Mouse (Mus musculus) neural tube, embryonic 15.5 days (tissue): ENCODE measurements around the gene Ctnnd2. TPM values are rescaled to one million over a fixed set of nuclear protein-coding genes. Genes with fewer than 3 reads are reported as not detected.
A peak's percentile ranks its signal among the peaks of the same experiment; 100 is the strongest.

Experiments used
- ATAC-seq: fragments of 200-750 bp; cut with Nextera tagmentation; 2 replicates; pipeline ENCODE4 v1.8.0; 2017; ENCODE audit warnings: mild to moderate bottlenecking, moderate TSS enrichment, moderate library complexity; ENCODE audit not compliant: low FRiP score
- H3K27ac ChIP-seq: fragments of 300-500 bp; sonication (generic); replicated peaks from 2 replicates; pipeline ENCODE4 v1.5.1; 2015; ENCODE audit warnings: mild to moderate bottlenecking, inconsistent platforms
- H3K27me3 ChIP-seq: fragments of 300-500 bp; sonication (generic); replicated peaks from 2 replicates; pipeline ENCODE4 v1.6.1; 2015; ENCODE audit warnings: inconsistent platforms
- H3K36me3 ChIP-seq: fragments of 300-500 bp; sonication (generic); 2 replicates; pipeline ENCODE4 v1.6.1; 2015; ENCODE audit warnings: inconsistent platforms
- H3K4me1 ChIP-seq: fragments of 300-500 bp; sonication (generic); 2 replicates; pipeline ENCODE4 v1.6.1; 2015; ENCODE audit warnings: inconsistent platforms
- H3K4me2 ChIP-seq: fragments of 300-500 bp; sonication (generic); 2 replicates; pipeline ENCODE4 v1.6.1; 2015; ENCODE audit warnings: inconsistent platforms, mild to moderate bottlenecking, moderate library complexity
- H3K4me3 ChIP-seq: fragments of 300-500 bp; sonication (generic); replicated peaks from 2 replicates; pipeline ENCODE4 v1.5.1; 2015; ENCODE audit warnings: mild to moderate bottlenecking, inconsistent platforms
- H3K9ac ChIP-seq: fragments of 300-500 bp; sonication (generic); replicated peaks from 2 replicates; pipeline ENCODE4 v1.6.1; 2015; ENCODE audit warnings: mild to moderate bottlenecking, inconsistent platforms
- H3K9me3 ChIP-seq: fragments of 300-500 bp; sonication (generic); replicated peaks from 2 replicates; pipeline ENCODE4 v1.6.1; 2016; ENCODE audit warnings: inconsistent platforms
- WGBS: fragments of 180-500 bp; shearing (Covaris S2); methylation state at CpG from one replicate; pipeline ENCODE4 v1.1.7; 2015; ENCODE audit warnings: mixed read lengths; 5-methylcytosine and 5-hydroxymethylcytosine counted together
- polyA plus RNA-seq: library from polyadenylated mRNA; unstranded; fragments of >200 nt; fragmentation: Nextera tagmentation; extraction: Ambion mirVana; gene quantifications from 2 replicates; pipeline ENCODE4 v1.2.1, GENCODE M21; 2015

Gene Ctnnd2
- polyA plus RNA-seq, 1 experiment from 2014 or later: 67.4 TPM

- peaks cover 9% of the 10 kb centered on the region; the same call in 1 of the 2 replicates for H3K4me1 ChIP-seq
- no peak overlapping the region for H3K9ac ChIP-seq
- ATAC-seq: no peak
- no peak overlapping the region for H3K4me3 ChIP-seq
- no peaks in the 10 kb centered on the region for H3K36me3 ChIP-seq
- no peak overlapping the region for H3K4me2 ChIP-seq
- H3K27me3 ChIP-seq: no peaks in the 10 kb centered on the region
- no peaks in the 10 kb centered on the region for H3K9me3 ChIP-seq
- WGBS: 76% methylated on average over 2 of the region's 2 CpGs
- H3K27ac ChIP-seq: no peak overlapping the region
Observed at GRCm38 (mm10) chr15:30757991-30758390, 585.6 kb downstream of the Ctnnd2 start.

GRCm38 (mm10) chr15:30762211-30762610 is 589.8 kb downstream of the Ctnnd2 start:
- Histone ChIP-seq H3K4me2 (no peak overlapping the region), H3K27me3 (no peaks in the 10 kb centered on the region), H3K4me3 (no peak overlapping the region), H3K36me3 (no peaks in the 10 kb centered on the region), H3K4me1 (peaks cover 12% of the 10 kb centered on the region; the same call in 1 of the 2 replicates), H3K9ac (no peak overlapping the region), H3K9me3 (no peaks in the 10 kb centered on the region), H3K27ac (peak overlapping the region; percentile 48)
- WGBS: 41% methylated on average over 5 of the region's 5 CpGs
- ATAC-seq: 0 out of 2 replicates have a peak, but pooled peaks have one; percentile 39

GRCm38 (mm10) chr15:30762695-30763285 is 590.4 kb downstream of the Ctnnd2 start:
- H3K4me2 ChIP-seq: no peak overlapping the region
- no peak overlapping the region for H3K9ac ChIP-seq
- WGBS: 91% methylated on average over 1 of the region's 1 CpGs
- H3K4me1 ChIP-seq: peaks cover 12% of the 10 kb centered on the region; the same call in 1 of the 2 replicates
- no peaks in the 10 kb centered on the region for H3K9me3 ChIP-seq
- no peak; the same call in 1 of the 2 replicates for ATAC-seq
- H3K27ac ChIP-seq: peak overlapping the region; percentile 48
- no peak overlapping the region for H3K4me3 ChIP-seq
- no peaks in the 10 kb centered on the region for H3K27me3 ChIP-seq
- H3K36me3 ChIP-seq: no peaks in the 10 kb centered on the region

- ATAC-seq: no peak
Observed at GRCm38 (mm10) chr15:30776931-30777330, 604.5 kb downstream of the Ctnnd2 start.

DNA sequence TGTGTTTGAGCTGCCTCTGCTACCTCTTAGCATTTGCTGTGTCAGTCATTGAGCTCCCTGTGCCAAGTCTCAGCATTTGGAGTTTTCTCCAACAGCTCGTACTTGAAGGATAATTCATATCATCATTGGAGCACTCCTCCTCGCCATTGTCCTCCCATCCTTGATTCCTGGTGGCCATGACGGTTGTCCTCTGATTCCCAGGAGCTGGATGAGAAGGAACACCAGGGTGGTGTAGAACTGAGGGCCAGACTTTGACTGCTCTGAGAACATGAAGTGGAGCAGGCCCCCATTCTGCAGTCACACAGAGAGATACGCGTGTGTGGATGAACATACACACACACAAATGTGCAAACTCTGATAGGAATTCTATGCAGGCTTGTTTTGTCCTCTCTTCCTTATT is 605.4 kb downstream of the Ctnnd2 start:
- H3K27ac ChIP-seq: no peak overlapping the region
- no peak overlapping the region for H3K9ac ChIP-seq
- WGBS: 91% methylated on average over 5 of the region's 5 CpGs
- no peak for ATAC-seq
- no peaks in the 10 kb centered on the region for H3K36me3 ChIP-seq
- no peak overlapping the region for H3K4me3 ChIP-seq
- H3K4me1 ChIP-seq: peaks cover 8% of the 10 kb centered on the region; the same call in 1 of the 2 replicates
- no peaks in the 10 kb centered on the region for H3K9me3 ChIP-seq
- no peaks in the 10 kb centered on the region for H3K27me3 ChIP-seq
- no peak overlapping the region for H3K4me2 ChIP-seq

More at GRCm38 (mm10) chr15:30776931-30777330, 604.5 kb downstream of the Ctnnd2 start:
- H3K27ac ChIP-seq: no peak overlapping the region
- H3K36me3 ChIP-seq: no peaks in the 10 kb centered on the region
- H3K9ac ChIP-seq: no peak overlapping the region
- H3K4me2 ChIP-seq: no peak overlapping the region
- no peaks in the 10 kb centered on the region for H3K27me3 ChIP-seq
- peaks cover 8% of the 10 kb centered on the region; the same call in 1 of the 2 replicates for H3K4me1 ChIP-seq
- 84% methylated on average over 7 of the region's 7 CpGs for WGBS
- H3K4me3 ChIP-seq: no peak overlapping the region
- no peaks in the 10 kb centered on the region for H3K9me3 ChIP-seq

- no peak overlapping the region for H3K4me2 ChIP-seq
- whole genome bisulfite sequencing: 82% methylated on average over 1 of the region's 1 CpGs
Observed at GRCm38 (mm10) chr15:30779903-30780302, 607.5 kb downstream of the Ctnnd2 start.

DNA sequence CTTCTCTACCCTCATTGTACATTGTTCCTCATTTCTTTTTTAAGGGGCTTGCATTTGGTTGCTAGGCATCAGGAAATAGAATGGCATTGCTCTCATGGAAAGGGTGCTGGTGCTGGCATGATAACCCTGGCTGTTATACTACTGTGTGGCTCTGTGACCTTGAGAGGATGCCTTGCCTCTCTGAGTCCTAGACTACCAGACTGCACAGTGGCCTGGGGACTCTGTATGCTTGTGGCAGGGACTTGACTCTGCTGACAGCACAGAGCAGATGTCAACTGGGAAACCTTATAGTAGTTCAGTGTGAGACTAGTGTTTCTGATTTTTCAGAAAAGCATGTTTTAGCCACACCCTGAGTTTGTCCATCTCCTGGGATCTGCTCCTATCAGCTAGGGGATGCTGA is 608.6 kb downstream of the Ctnnd2 start:
- no peak overlapping the region for H3K27ac ChIP-seq
- H3K9ac ChIP-seq: no peak overlapping the region
- H3K36me3 ChIP-seq: no peaks in the 10 kb centered on the region
- ATAC-seq: peak; percentile 26; the same call in 1 of the 2 replicates
- peaks cover 5% of the 10 kb centered on the region; the same call in 1 of the 2 replicates for H3K4me1 ChIP-seq
- H3K4me3 ChIP-seq: no peak overlapping the region
- no peaks in the 10 kb centered on the region for H3K9me3 ChIP-seq
- no peaks in the 10 kb centered on the region for H3K27me3 ChIP-seq
- no peak overlapping the region for H3K4me2 ChIP-seq

More at GRCm38 (mm10) chr15:30779903-30780302, 607.5 kb downstream of the Ctnnd2 start:
- no peak overlapping the region for H3K9ac ChIP-seq
- no peaks in the 10 kb centered on the region for H3K9me3 ChIP-seq
- no peaks in the 10 kb centered on the region for H3K36me3 ChIP-seq
- peaks cover 5% of the 10 kb centered on the region; the same call in 1 of the 2 replicates for H3K4me1 ChIP-seq
- H3K27ac ChIP-seq: no peak overlapping the region
- no peaks in the 10 kb centered on the region for H3K27me3 ChIP-seq
- ATAC-seq: no peak
- H3K4me3 ChIP-seq: no peak overlapping the region

DNA sequence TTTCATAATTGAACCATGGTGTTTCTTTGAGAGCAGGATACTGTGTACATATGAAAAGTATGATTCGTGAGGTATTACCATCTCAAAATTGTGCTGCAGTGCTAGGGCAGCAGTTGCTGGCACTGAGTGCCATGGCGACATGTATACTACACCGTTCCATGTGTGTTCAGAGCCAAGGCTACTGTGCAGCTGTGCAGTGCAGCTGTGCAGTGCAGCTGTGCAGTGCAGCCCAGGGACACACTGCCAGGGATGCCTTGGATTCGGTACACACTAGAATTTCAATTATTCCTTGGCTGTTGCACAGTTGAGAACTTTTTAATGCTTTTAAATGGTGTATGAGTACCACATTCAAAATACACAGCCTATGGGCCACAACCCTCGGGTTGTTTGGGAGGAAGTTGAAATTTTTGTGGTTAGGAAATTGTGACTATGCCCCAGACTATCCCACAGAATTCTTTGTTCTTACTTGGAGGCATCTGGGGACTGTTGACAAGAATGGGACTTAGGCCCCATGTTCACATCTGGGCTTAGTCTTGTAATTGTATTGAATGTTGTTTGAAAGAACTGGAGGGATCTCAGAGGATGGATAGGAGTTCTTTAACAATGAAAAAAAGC is 613.4 kb downstream of the Ctnnd2 start:
- ATAC-seq: no peak; the same call in 1 of the 2 replicates
- Histone ChIP-seq H3K27me3 (no peaks in the 10 kb centered on the region), H3K4me1 (peaks cover 5% of the 10 kb centered on the region; the same call in 1 of the 2 replicates), H3K36me3 (no peaks in the 10 kb centered on the region), H3K4me2 (no peak overlapping the region), H3K27ac (no peak overlapping the region), H3K9ac (no peak overlapping the region), H3K4me3 (no peak overlapping the region), H3K9me3 (no peaks in the 10 kb centered on the region)
- 84% methylated on average over 5 of the region's 5 CpGs for WGBS

DNA sequence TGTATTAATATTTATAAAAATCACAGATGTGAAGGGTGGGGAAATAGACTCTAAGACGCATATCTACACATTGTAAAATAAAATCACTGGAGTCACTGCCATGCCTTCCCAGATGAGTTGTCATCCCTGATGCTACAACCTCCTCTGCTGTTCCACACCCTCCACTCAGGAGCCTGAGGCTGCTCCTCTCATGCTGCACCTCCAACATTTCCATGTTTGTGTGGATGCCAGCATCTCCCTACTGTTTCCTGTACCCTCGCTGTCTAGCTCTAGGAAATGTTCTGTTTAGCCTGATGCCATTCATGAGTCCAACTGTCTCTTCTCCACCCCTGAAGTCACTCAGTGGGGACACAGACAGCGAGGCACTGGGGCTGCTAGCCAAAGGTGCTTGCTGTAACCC is 620.9 kb downstream of the Ctnnd2 start:
- Histone ChIP-seq H3K9me3 (no peaks in the 10 kb centered on the region), H3K4me1 (no peaks in the 10 kb centered on the region), H3K4me3 (no peak overlapping the region), H3K27ac (no peak overlapping the region), H3K36me3 (no peaks in the 10 kb centered on the region), H3K27me3 (no peaks in the 10 kb centered on the region), H3K4me2 (no peak overlapping the region), H3K9ac (no peak overlapping the region)
- no peak for ATAC-seq
- WGBS: 88% methylated on average over 3 of the region's 3 CpGs

- Histone ChIP-seq H3K36me3 (no peaks in the 10 kb centered on the region), H3K27me3 (no peaks in the 10 kb centered on the region), H3K9me3 (no peaks in the 10 kb centered on the region), H3K4me3 (no peak overlapping the region), H3K4me1 (no peaks in the 10 kb centered on the region), H3K4me2 (no peak overlapping the region), H3K9ac (no peak overlapping the region), H3K27ac (no peak overlapping the region)
- no peak for ATAC-seq
- 96% methylated on average over 3 of the region's 3 CpGs for WGBS
Observed at GRCm38 (mm10) chr15:30795723-30796122, 623.3 kb downstream of the Ctnnd2 start.

DNA sequence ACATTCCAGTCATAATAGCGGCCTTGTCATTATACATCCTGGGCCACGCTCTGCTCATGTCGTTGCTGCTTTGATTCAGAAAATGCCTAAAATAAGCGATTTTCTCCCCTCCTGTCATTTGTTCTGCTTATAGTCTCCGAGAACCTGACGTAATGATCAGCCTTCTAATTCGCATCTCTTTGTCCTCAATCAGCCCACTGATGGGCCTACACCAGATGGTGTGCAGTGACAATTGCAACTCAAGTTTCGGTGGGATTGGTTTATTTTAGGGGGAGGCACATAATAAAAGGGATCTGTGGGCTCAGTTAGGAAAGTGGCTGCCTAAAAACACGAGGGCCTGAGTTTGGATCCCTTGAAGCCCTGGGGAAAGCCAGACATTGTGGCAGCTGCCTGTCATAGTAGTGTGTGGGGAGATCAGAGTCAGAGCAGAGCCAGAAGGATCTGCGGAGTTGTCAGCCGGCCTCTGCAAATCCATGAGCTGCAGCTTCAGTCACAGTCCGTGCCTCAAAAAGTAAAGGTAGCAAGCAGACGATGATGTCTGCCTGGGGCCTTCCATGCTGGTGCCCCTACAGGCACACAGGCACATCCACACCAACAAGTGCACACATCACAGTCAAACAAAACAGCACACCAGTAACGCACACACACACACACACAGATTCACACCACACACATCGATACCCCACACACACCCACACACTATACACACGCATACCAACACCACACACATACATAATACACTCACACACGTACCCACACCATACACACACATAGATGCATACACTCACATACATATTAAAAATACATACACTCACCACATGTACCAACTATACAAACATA is 655.3 kb downstream of the Ctnnd2 start:
- peaks cover 6% of the 10 kb centered on the region; the same call in 1 of the 2 replicates for H3K4me1 ChIP-seq
- peak; percentile 62 for ATAC-seq
- no peak overlapping the region for H3K4me2 ChIP-seq
- peak overlapping the region; percentile 62 for H3K27ac ChIP-seq
- H3K9ac ChIP-seq: no peak overlapping the region
- H3K4me3 ChIP-seq: no peak overlapping the region
- no peaks in the 10 kb centered on the region for H3K27me3 ChIP-seq
- no peaks in the 10 kb centered on the region for H3K36me3 ChIP-seq
- H3K9me3 ChIP-seq: no peaks in the 10 kb centered on the region
- 68% methylated on average over 17 of the region's 17 CpGs for WGBS
